Mouse (Mus musculus): Measurements from ENCODE around the gene Tmem94. TPM values are rescaled to one million over a fixed set of nuclear protein-coding genes. Genes with fewer than 3 reads are reported as not detected.
A peak's percentile ranks its signal among the peaks of the same experiment; 100 is the strongest.

Tmem94 gene
- total and polyA plus RNA-seq, 3 experiments, result 6.4 to 27.4 (median 15.0) TPM

GRCm38 (mm10) chr11:115817331-115817730, 52.1 kb downstream of the Tmem94 start:
- 0 out of 2 replicates have a peak, but pooled peaks cover 5% of the 10 kb centered on the region for H3K79me2 ChIP-seq (replicated peaks; ENCODE audit: control insufficient read depth, extremely low read depth, insufficient read depth, poor library complexity, severe bottlenecking)
- TF ChIP-seq SIN3A (IDR thresholded peaks at IDR 0.05; ENCODE audit: low read length) (no peak), CTCF (conservative IDR thresholded peaks at IDR 0.05 in 1 of 2, IDR thresholded peaks at IDR 0.05 in 1 of 2; ENCODE audit: low read depth in 2 of 2, low read length in 2 of 2) (peak in 1 of 2 experiments; percentile 51; a peak in 2 of 4 replicates), SMC3 (IDR thresholded peaks at IDR 0.05; ENCODE audit: low read depth, low read length) (peak; percentile 7; the same call in 1 of the 2 replicates), MAZ (IDR thresholded peaks at IDR 0.05; ENCODE audit: low read depth, low read length) (no peak), PAX5 (IDR thresholded peaks at IDR 0.05; ENCODE audit: low read length) (no peak), ZNF384 (IDR thresholded peaks at IDR 0.05; ENCODE audit: low read depth, low read length) (peak; percentile 65), RCOR1 (conservative IDR thresholded peaks at IDR 0.05; ENCODE audit: low read depth, low read length) (no peak), HCFC1 (IDR thresholded peaks at IDR 0.05; ENCODE audit: low read depth, low read length) (no peak), NRF1 (IDR thresholded peaks at IDR 0.05; ENCODE audit: low read depth, low read length) (no peak)
- in situ Hi-C loops (cut with MboI; ENCODE audit: low pct_ligation_motif_present, low pct_unique_long_range_greater_than_20kb, low sequenced_read_pairs) (no loop called here), dilution Hi-C loops (cut with MboI; ENCODE audit: extremely low pct_ligation_motif_present, extremely low pct_unique_long_range_greater_than_20kb, low sequenced_read_pairs) (no loop called here)
- no peak for DNase-seq (ENCODE audit: extremely low read depth)
- peaks cover 8 to 36% of the 10 kb centered on the region in 2 experiments for H3K4me1 ChIP-seq (ENCODE audit: control insufficient read depth in 1 of 2, insufficient read depth in 2 of 2)
- no peak overlapping the region for H3K4me2 ChIP-seq (ENCODE audit: insufficient read depth, low read depth, poor library complexity, severe bottlenecking)
- H3K36me3 ChIP-seq (replicated peaks in 1 of 2; ENCODE audit: control insufficient read depth in 1 of 2, insufficient read depth in 1 of 2, low read length in 1 of 2), result peaks cover 35 to 60% of the 10 kb centered on the region in 2 experiments
- H3K4me3 ChIP-seq (replicated peaks in 1 of 3; ENCODE audit: low read depth in 2 of 3, low read length in 2 of 3, poor library complexity in 1 of 3), result no peak overlapping the region
- H3K9ac ChIP-seq (ENCODE audit: insufficient read depth, low read depth), result no peak overlapping the region
- H3K9me3 ChIP-seq (replicated peaks; ENCODE audit: low read length), result no peaks in the 10 kb centered on the region
- H3K27ac ChIP-seq (ENCODE audit: insufficient read depth, low read depth), result no peak overlapping the region
- no peaks in the 10 kb centered on the region for H3K27me3 ChIP-seq (replicated peaks)

- H3K4me2 ChIP-seq (ENCODE audit: insufficient read depth, low read depth, poor library complexity, severe bottlenecking), result no peak overlapping the region
- H3K27me3 ChIP-seq (replicated peaks), result no peaks in the 10 kb centered on the region
- dilution Hi-C loops (cut with MboI; ENCODE audit: extremely low pct_ligation_motif_present, extremely low pct_unique_long_range_greater_than_20kb, low sequenced_read_pairs) (no loop called here), in situ Hi-C loops (cut with MboI; ENCODE audit: low pct_ligation_motif_present, low pct_unique_long_range_greater_than_20kb, low sequenced_read_pairs) (no loop called here)
- peaks cover 9 to 34% of the 10 kb centered on the region in 2 experiments; a peak in 3 of 4 replicates for H3K4me1 ChIP-seq (ENCODE audit: control insufficient read depth in 1 of 2, insufficient read depth in 2 of 2)
- no peak for TF ChIP-seq ZNF384 (IDR thresholded peaks at IDR 0.05; ENCODE audit: low read depth, low read length)
- no peak for TF ChIP-seq MYC (IDR thresholded peaks at IDR 0.05; ENCODE audit: low read depth, low read length)
- TF ChIP-seq TCF12 (IDR thresholded peaks at IDR 0.05; ENCODE audit: low read depth, low read length), result no peak
- no peak overlapping the region for H3K9ac ChIP-seq (ENCODE audit: insufficient read depth, low read depth)
- 0 out of 2 replicates have a peak, but pooled peaks cover 5% of the 10 kb centered on the region for H3K79me2 ChIP-seq (replicated peaks; ENCODE audit: control insufficient read depth, extremely low read depth, insufficient read depth, poor library complexity, severe bottlenecking)
- peaks cover 39 to 74% of the 10 kb centered on the region in 2 experiments for H3K36me3 ChIP-seq (replicated peaks in 1 of 2; ENCODE audit: control insufficient read depth in 1 of 2, insufficient read depth in 1 of 2, low read length in 1 of 2)
- DNase-seq (ENCODE audit: extremely low read depth), result no peak
- no peak overlapping the region for H3K4me3 ChIP-seq (replicated peaks in 1 of 3; ENCODE audit: low read depth in 2 of 3, low read length in 2 of 3, poor library complexity in 1 of 3)
- H3K9me3 ChIP-seq (replicated peaks; ENCODE audit: low read length), result no peaks in the 10 kb centered on the region
- no peak overlapping the region for H3K27ac ChIP-seq (ENCODE audit: insufficient read depth, low read depth)
Measured at GRCm38 (mm10) chr11:115819915-115820623, 54.8 kb downstream of the Tmem94 start.

GRCm38 (mm10) chr11:115821001-115821400, 55.8 kb downstream of the Tmem94 start:
- in situ Hi-C loops (cut with MboI; ENCODE audit: low pct_ligation_motif_present, low pct_unique_long_range_greater_than_20kb, low sequenced_read_pairs), result no loop called here
- Histone ChIP-seq H3K36me3 (replicated peaks in 1 of 2; ENCODE audit: control insufficient read depth in 1 of 2, insufficient read depth in 1 of 2, low read length in 1 of 2) (peaks cover 39 to 69% of the 10 kb centered on the region in 2 experiments), H3K4me2 (ENCODE audit: insufficient read depth, low read depth, poor library complexity, severe bottlenecking) (no peak overlapping the region), H3K79me2 (replicated peaks; ENCODE audit: control insufficient read depth, extremely low read depth, insufficient read depth, poor library complexity, severe bottlenecking) (no peaks in the 10 kb centered on the region), H3K9ac (ENCODE audit: insufficient read depth, low read depth) (no peak overlapping the region), H3K27ac (ENCODE audit: insufficient read depth, low read depth) (no peak overlapping the region), H3K27me3 (replicated peaks) (no peaks in the 10 kb centered on the region), H3K4me3 (replicated peaks in 1 of 3; ENCODE audit: low read depth in 2 of 3, low read length in 2 of 3, poor library complexity in 1 of 3) (no peak overlapping the region), H3K9me3 (replicated peaks; ENCODE audit: low read length) (no peaks in the 10 kb centered on the region), H3K4me1 (ENCODE audit: control insufficient read depth in 1 of 2, insufficient read depth in 2 of 2) (peaks cover 5 to 28% of the 10 kb centered on the region in 2 experiments; a peak in 3 of 4 replicates)
- dilution Hi-C loops (cut with MboI; ENCODE audit: extremely low pct_ligation_motif_present, extremely low pct_unique_long_range_greater_than_20kb, low sequenced_read_pairs), result no loop called here
- no peak for DNase-seq (ENCODE audit: extremely low read depth)
- no peak for TF ChIP-seq SMC3 (IDR thresholded peaks at IDR 0.05; ENCODE audit: low read depth, low read length)
- no peak for TF ChIP-seq USF1 (IDR thresholded peaks at IDR 0.05; ENCODE audit: low read depth, low read length)
- TF ChIP-seq JUN (IDR thresholded peaks at IDR 0.05; ENCODE audit: insufficient read depth, low read depth, low read length), result no peak
- TF ChIP-seq RAD21 (IDR thresholded peaks at IDR 0.05; ENCODE audit: low read depth, low read length), result no peak
- TF ChIP-seq ETS1 (conservative IDR thresholded peaks at IDR 0.05; ENCODE audit: low read depth, low read length), result no peak
- no peak for TF ChIP-seq POLR2A (IDR thresholded peaks at IDR 0.05; ENCODE audit: low read depth, low read length)
- no peak for TF ChIP-seq CHD2 (IDR thresholded peaks at IDR 0.05; ENCODE audit: low read length)
- no peak for TF ChIP-seq KAT2A (IDR thresholded peaks at IDR 0.05; ENCODE audit: insufficient replicate concordance, low read length)
- TF ChIP-seq EP300 (IDR thresholded peaks at IDR 0.05; ENCODE audit: low read length), result no peak
- no peak for TF ChIP-seq TCF12 (IDR thresholded peaks at IDR 0.05; ENCODE audit: low read depth, low read length)
- TF ChIP-seq USF2 (conservative IDR thresholded peaks at IDR 0.05; ENCODE audit: low read depth, low read length), result no peak
- no peak for TF ChIP-seq CHD1 (IDR thresholded peaks at IDR 0.05; ENCODE audit: low read depth, low read length)
- TF ChIP-seq MYC (IDR thresholded peaks at IDR 0.05; ENCODE audit: low read depth, low read length), result no peak
- TF ChIP-seq ZNF384 (IDR thresholded peaks at IDR 0.05; ENCODE audit: low read depth, low read length), result no peak
- no peak for TF ChIP-seq GABPA (IDR thresholded peaks at IDR 0.05; ENCODE audit: insufficient replicate concordance, low read depth, low read length)
- no peak for TF ChIP-seq JUND (conservative IDR thresholded peaks at IDR 0.05; ENCODE audit: low read depth, low read length)
